Mouse (Mus musculus) lung, adult 2 months (tissue): ENCODE data around the gene Aym1.

Experiments used
- CTCF ChIP-seq: fragments of 200-500 bp; IDR thresholded peaks from 2 replicates; pipeline ENCODE4 v1.5.1; 2011; ENCODE audit warnings: mild to moderate bottlenecking, low read length, control low read depth; ENCODE audit not compliant: insufficient read depth
- POLR2A ChIP-seq: fragments of 200-500 bp; IDR thresholded peaks from 2 replicates; pipeline ENCODE4 v1.6.1; 2011; ENCODE audit warnings: low read depth, mild to moderate bottlenecking, control low read depth, low read length, borderline replicate concordance; ENCODE audit errors: extremely low read depth

DNA sequence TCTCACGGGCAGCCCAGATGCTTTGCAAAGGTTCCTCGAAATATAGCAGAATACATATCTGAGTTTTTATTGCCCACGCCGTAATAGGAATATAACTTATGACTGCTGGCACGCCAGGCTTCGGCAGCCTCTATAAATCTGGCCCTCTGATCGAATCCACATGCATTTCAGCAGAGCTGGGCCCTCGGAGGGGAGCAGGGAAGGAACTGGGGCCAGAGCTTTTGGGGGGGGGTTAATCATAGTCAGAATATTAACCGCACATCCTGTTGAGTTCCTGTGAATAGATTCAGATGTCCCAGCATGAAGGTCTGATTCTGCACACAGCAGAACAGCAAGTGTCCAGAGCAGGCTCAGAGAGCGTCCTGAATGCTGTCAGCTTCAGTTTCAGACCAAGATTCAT, 17.2 kb downstream of the Aym1 start:
- TF ChIP-seq POLR2A (no peak), CTCF (no peak)
